Mouse (Mus musculus): ENCODE data around the gene Chst12. TPM values are rescaled to one million over a fixed set of nuclear protein-coding genes. Genes with fewer than 3 reads are reported as not detected.
"Not testable (repeated sequence)": the region's sequence is repeated elsewhere in the genome, so short reads cannot be mapped to it uniquely, and the experiment has no call there.

Gene Chst12
- polyA plus RNA-seq (2016; fragmentation: Nextera tagmentation; extraction: Ambion mirVana), result 14.0 and 15.1 TPM in 2 replicates

DNA sequence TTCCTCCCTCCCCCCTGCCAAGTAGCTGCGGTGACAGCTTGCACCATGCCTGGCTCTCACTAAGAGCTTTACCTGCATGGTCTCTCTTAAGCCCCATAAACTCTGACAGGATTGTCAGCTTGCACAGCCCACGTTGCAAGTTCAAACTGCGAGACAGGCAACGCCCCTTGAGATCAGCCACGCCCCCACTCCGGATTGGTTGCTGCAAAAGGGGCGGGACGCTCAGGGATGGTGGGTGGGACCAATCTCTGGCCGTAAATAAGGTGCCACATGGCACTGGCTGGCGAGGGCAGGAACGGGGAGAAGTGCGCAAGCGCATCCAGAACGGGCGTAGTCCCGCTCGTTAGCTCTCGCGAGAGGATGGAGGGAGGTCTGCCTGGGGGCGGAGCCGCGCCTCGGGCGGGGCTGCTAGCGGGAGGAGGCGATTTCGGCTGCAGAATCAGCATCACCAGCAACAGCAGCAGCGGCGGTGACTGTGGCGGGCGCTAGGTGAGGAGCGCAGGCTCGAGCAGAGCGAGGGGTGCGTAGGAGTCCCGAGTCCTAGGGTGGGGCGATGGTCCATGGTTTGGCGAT lies at the start of gene Chst12:
Gene Chst12, plus strand, starts transcription at position 343 of the 573 bp plus-strand sequence.
- peak; percentile 100 for DNase-seq (ENCODE audit: extremely low spot score, low spot score)
- Histone ChIP-seq H3K36me3 (replicated peaks) (no peaks in the 10 kb centered on the region), H3K9me3 (no peaks in the 10 kb centered on the region), H3K27me3 (ENCODE audit: poor library complexity, severe bottlenecking) (peaks cover 14% of the 10 kb centered on the region), H3K4me3 (peak within 1 kb of the TSS; percentile 71), H3K4me1 (peaks cover 77% of the 10 kb centered on the region), H3K27ac (peak within 1 kb of the TSS; percentile 89)
- under 1% methylated on average over 38 of the region's 38 CpGs for WGBS

DNA sequence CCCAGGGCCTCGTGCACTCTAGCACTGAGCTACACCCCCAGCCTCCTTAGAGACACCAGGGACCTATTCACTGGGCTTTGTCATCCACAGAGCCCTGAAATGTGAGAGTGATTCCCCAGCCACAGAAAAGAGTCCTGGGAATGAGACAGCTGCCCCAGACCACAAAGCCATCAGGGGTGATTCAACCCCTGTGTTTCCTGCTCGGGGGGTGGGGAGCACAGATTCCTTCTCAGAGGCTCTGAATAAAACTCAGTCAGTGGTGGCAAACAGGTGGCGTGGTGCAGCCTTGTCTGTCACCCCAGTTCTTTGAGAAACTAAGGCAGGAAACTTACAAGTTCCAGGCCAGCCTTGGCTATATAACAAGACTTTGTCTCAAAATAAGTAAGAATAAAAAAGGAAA lies 43.9 kb upstream of the Chst12 start:
- H3K36me3 ChIP-seq (replicated peaks), result peaks cover 4% of the 10 kb centered on the region; the same call in 1 of the 2 replicates
- no peaks in the 10 kb centered on the region for H3K27me3 ChIP-seq (ENCODE audit: poor library complexity, severe bottlenecking)
- no peak overlapping the region for H3K27ac ChIP-seq
- no peak overlapping the region for H3K4me3 ChIP-seq
- H3K4me1 ChIP-seq, result peaks cover 4% of the 10 kb centered on the region; the same call in 1 of the 2 replicates
- no peak for DNase-seq (ENCODE audit: extremely low spot score, low spot score)
- H3K9me3 ChIP-seq, result peaks cover 21% of the 10 kb centered on the region
- 85% methylated on average over 3 of the region's 3 CpGs for WGBS

DNA sequence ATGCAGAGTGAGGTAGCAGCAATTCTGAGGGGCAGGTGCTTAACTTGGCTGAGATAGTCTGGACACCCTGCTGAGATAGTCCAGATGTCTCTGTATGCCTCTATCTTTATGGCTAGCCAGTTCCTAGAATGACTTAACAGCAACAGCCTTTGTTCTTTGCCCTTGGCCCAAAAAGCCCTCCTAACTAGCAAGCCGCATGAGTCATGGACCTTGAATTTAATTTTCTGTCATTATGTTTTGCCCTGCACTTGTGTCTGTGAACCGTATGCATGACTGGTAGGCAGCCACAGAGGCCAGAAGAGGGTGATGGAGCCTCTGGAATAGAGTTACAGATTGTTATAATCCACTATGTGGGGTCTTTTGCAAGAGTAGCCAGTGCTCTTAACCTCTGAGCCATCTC lies 42.2 kb upstream of the Chst12 start:
- not testable (repeated sequence) for DNase-seq (ENCODE audit: extremely low spot score, low spot score); H3K36me3 ChIP-seq (replicated peaks); H3K4me3 ChIP-seq; H3K4me1 ChIP-seq; H3K27ac ChIP-seq; H3K27me3 ChIP-seq (ENCODE audit: poor library complexity, severe bottlenecking)
- H3K9me3 ChIP-seq, result peaks cover 21% of the 10 kb centered on the region
- WGBS, result 86% methylated on average over 2 of the region's 2 CpGs

DNA sequence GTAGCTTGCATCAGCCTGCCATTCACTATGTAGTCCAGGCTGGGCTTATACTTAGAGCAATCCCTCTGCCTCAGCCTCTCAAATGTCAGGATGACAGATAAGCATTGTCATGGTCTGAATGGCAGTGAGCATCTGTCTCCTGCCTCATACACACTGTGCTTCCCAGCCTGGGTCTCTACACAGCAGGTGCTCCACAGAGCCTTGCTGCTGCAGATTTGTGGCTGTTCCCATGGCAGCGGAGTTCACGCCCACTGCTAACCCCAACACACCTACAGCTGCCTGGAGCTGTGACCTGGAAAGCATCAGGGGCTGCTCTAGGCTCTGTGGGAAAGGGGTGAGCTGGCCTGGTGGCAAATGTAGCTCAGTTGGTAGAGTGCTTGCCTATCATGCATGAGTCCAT lies 40.4 kb upstream of the Chst12 start:
- WGBS, result 77% methylated on average over 2 of the region's 2 CpGs

DNA sequence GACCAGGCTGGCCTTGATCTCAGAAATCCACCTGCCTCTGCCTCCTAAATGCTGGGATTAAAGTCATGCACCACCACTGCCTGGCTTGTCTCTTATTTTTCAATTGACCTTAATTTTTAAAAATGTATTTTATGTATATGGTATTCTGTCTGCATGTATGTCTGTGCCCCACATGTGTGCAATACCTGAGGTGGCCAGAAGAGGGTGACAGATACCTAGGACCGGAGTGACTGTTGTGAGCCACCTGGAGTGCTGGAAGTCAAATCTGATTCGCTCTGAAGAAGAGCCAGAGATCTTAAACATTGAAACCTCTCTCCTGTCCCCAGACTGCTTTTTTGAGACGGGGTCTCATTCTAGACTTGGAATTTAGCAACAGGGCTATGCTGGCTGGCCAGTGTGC lies 33.0 kb upstream of the Chst12 start:
- WGBS, result 88% methylated on average over 3 of the region's 3 CpGs
- no peaks in the 10 kb centered on the region; the same call in 1 of the 2 replicates for H3K9me3 ChIP-seq
- H3K27me3 ChIP-seq (ENCODE audit: poor library complexity, severe bottlenecking), result no peaks in the 10 kb centered on the region
- H3K4me3 ChIP-seq, result no peak overlapping the region
- no peak for DNase-seq (ENCODE audit: extremely low spot score, low spot score)
- H3K36me3 ChIP-seq (replicated peaks), result no peaks in the 10 kb centered on the region
- H3K27ac ChIP-seq, result no peak overlapping the region
- no peaks in the 10 kb centered on the region for H3K4me1 ChIP-seq

More for the DNA sequence above, 40.4 kb upstream of the Chst12 start:
- Histone ChIP-seq H3K27ac (no peak overlapping the region), H3K36me3 (replicated peaks) (peaks cover 4% of the 10 kb centered on the region; the same call in 1 of the 2 replicates), H3K4me3 (no peak overlapping the region), H3K27me3 (ENCODE audit: poor library complexity, severe bottlenecking) (no peaks in the 10 kb centered on the region), H3K4me1 (peaks cover 4% of the 10 kb centered on the region; the same call in 1 of the 2 replicates), H3K9me3 (peaks cover 21% of the 10 kb centered on the region)
- DNase-seq (ENCODE audit: extremely low spot score, low spot score), result no peak

DNA sequence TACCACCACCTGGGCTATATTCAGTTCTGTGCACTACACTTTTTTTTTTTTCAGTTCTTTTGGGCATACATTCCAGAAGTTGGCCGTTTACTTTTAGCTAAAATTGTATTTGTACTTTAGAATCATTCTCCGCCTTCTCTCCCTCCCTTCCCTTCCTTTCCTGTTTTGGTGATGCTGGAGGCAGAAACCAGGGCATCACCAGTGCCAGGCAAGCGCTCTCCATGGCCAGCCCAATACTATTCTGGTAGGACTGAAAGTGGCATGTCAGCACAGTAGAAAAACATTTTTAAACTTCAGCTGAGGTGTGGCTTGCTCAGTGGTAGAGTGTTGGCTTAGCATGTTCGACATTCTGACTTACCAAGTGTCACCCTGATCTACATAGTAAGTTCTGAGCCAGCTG lies 23.9 kb upstream of the Chst12 start:
- Histone ChIP-seq H3K36me3 (replicated peaks) (no peaks in the 10 kb centered on the region), H3K27me3 (ENCODE audit: poor library complexity, severe bottlenecking) (no peaks in the 10 kb centered on the region), H3K4me1 (no peaks in the 10 kb centered on the region), H3K4me3 (no peak overlapping the region), H3K9me3 (no peaks in the 10 kb centered on the region), H3K27ac (no peak overlapping the region)
- 84% methylated on average over 4 of the region's 4 CpGs for WGBS
- DNase-seq (ENCODE audit: extremely low spot score, low spot score), result no peak

DNA sequence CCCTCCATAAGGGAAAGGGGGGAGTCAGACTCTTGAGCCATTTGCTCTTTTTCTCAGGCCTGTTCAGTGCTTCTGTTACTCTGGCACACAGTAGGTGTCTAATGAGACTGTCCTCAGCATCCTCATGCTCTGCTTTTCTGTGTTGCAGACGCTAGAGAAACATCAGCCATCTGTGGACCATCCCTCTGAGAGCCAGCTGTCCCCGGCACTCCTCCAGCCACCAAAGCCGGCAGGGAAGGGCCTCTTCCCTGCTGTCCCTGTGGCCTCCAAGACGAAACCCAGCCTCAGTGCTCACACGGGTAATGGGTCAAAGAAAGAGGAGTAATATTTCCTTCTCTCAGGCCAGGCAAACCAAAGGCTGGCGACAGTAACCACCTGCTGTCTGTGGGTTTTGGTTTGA lies 14.2 kb upstream of the Chst12 start:
- Histone ChIP-seq H3K4me1 (peaks cover 9% of the 10 kb centered on the region), H3K27me3 (ENCODE audit: poor library complexity, severe bottlenecking) (peaks cover 8% of the 10 kb centered on the region; the same call in 1 of the 2 replicates), H3K9me3 (no peaks in the 10 kb centered on the region), H3K36me3 (replicated peaks) (no peaks in the 10 kb centered on the region), H3K4me3 (no peak overlapping the region), H3K27ac (no peak overlapping the region)
- WGBS, result 70% methylated on average over 6 of the region's 6 CpGs
- no peak for DNase-seq (ENCODE audit: extremely low spot score, low spot score)

DNA sequence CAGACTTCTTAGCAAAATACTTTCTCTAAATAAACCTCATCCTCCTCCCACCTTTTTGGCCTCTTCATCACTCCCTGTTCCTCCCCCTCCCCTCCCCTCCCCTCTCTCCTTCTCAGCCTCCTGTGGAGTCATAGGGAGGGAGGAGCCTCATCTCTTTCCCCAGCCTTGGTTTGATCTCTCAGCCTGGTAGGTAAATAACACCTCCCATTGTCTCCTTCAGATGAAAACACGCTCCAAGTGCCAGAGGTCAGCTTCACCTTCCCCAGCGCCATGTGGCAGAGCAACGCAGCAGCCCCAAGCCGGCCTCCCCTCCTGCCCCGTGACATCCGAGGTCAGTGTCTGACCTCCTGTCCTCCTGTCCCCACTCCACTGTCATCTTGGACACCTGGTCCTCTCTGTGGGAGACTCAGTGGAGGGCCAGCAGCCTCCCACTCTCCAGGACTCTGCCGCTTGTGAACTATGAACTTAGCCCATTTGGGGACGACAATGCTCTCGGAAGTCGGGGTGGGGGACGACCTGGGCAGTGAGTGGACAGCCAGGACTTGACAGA lies 12.6 kb upstream of the Chst12 start:
- H3K36me3 ChIP-seq (replicated peaks), result no peaks in the 10 kb centered on the region
- no peak overlapping the region for H3K27ac ChIP-seq
- no peaks in the 10 kb centered on the region for H3K9me3 ChIP-seq
- H3K4me1 ChIP-seq, result peaks cover 9% of the 10 kb centered on the region
- peaks cover 1% of the 10 kb centered on the region; the same call in 1 of the 2 replicates for H3K27me3 ChIP-seq (ENCODE audit: poor library complexity, severe bottlenecking)
- no peak for DNase-seq (ENCODE audit: extremely low spot score, low spot score)
- WGBS, result 38% methylated on average over 10 of the region's 11 CpGs
- H3K4me3 ChIP-seq, result no peak overlapping the region

DNA sequence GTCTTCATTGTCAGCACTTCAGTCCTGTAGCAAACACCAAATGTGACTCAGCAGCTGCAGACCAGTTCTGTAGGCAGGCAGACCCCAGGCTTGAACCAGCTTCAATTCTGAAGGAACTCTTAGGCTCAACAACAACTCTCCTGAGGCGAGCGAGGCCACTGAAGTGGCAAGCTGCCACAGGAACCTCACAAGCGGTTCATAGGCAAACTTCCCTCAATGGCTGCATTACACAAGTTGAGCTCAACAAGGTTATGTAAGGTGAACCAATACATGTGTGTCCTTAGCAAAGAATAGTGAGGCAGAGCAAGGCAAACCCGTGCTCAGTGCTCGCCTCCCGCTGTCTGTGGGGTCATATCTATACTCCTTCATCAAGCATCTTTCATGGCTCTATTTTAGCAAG lies 7.2 kb upstream of the Chst12 start:
- Histone ChIP-seq H3K4me3 (no peak overlapping the region), H3K9me3 (no peaks in the 10 kb centered on the region), H3K27ac (no peak overlapping the region), H3K4me1 (peaks cover 17% of the 10 kb centered on the region), H3K27me3 (ENCODE audit: poor library complexity, severe bottlenecking) (peaks cover 2% of the 10 kb centered on the region; the same call in 1 of the 2 replicates), H3K36me3 (replicated peaks) (no peaks in the 10 kb centered on the region)
- 88% methylated on average over 6 of the region's 6 CpGs for WGBS
- DNase-seq (ENCODE audit: extremely low spot score, low spot score), result no peak

DNA sequence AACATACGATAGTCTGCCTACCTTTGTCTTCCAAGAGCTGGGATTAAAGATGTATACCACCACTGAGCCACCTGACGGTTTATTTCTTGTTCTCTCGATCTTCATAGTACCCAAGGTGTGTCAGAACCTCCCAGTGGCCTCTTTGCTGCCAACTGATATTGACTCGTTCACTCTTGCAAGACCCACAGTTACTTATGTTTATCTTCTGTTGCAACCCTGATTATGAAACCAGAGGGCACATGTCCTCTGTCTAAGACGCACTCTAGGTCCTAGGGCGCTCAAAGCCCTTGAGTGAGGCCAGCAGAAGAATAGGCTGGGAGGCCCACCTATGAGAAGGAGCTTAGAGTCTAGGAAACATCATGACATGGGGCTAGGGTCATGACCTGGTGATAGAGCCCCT lies 4.6 kb upstream of the Chst12 start:
- DNase-seq (ENCODE audit: extremely low spot score, low spot score), result no peak
- Histone ChIP-seq H3K4me1 (peaks cover 32% of the 10 kb centered on the region), H3K9me3 (no peaks in the 10 kb centered on the region), H3K36me3 (replicated peaks) (no peaks in the 10 kb centered on the region), H3K4me3 (no peak overlapping the region), H3K27me3 (ENCODE audit: poor library complexity, severe bottlenecking) (peaks cover 14% of the 10 kb centered on the region), H3K27ac (no peak overlapping the region)
- WGBS, result 90% methylated on average over 6 of the region's 6 CpGs

DNA sequence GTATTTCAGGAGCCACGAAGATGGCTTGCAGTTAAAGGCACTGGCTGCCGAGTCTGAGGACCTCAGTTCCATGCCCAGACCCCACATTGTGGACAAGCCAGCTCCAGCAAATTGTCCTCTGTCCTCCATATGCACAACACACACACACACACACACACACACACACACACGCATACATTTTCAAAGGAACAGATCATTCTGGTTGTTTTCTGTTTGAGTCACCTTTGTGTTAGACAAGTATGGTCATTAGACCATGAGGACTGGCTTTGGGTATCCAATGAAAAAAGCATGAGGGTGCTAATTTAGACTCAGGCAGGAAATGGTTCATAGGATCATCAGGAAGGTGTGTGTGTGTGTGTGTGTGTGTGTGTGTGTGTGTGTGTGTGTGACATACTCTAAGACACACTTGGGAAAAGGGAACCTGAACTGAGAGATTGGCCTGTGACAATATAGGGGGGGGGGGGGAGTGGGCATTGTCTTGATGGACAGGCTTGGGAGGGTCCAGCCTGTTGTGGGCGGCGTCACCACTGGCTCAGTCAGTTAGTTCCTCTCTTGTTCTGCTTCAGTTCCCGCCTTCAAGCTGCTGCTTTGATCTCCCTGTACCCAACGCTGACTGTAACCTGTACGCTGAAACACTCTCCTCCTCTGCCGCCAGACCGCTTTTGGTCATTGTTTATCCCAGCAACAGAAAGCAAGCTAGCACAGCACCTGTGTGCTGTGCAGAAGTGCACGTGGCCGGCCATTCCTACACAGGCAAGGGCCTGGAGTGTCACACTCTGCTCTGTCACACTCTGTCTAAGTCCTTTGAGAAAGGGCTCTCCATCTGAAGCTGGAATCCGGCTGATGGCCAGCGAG lies 3.1 kb upstream of the Chst12 start:
- WGBS, result 16% methylated on average over 14 of the region's 14 CpGs
- peaks cover 14% of the 10 kb centered on the region for H3K27me3 ChIP-seq (ENCODE audit: poor library complexity, severe bottlenecking)
- peak overlapping the region; percentile 41 for H3K4me3 ChIP-seq
- no peaks in the 10 kb centered on the region for H3K9me3 ChIP-seq
- peaks cover 47% of the 10 kb centered on the region for H3K4me1 ChIP-seq
- DNase-seq (ENCODE audit: extremely low spot score, low spot score), result peak; percentile 41
- H3K36me3 ChIP-seq (replicated peaks), result no peaks in the 10 kb centered on the region
- peak overlapping the region; percentile 77 for H3K27ac ChIP-seq

DNA sequence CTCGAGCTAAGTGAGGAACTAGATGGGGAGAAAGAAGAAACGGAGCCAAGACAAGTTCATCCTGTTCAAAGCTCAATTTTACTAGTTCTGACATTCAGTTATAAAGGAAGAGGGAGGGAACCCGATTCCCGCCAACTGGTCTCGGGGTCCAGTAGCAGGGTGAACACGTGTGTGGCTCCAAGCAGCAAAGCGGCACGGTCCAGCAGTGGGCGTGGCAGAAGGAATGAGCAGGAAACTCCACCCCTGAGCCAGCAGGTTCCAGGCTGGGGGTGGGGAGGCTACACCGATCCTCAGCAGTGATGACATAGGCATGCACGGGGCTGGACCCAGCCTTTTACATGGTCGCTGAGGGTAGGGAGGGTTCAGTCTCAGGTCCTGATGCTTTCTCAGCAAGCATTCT lies 2.4 kb upstream of the Chst12 start:
- DNase-seq (ENCODE audit: extremely low spot score, low spot score), result peak; percentile 55
- Histone ChIP-seq H3K4me1 (peaks cover 54% of the 10 kb centered on the region), H3K27me3 (ENCODE audit: poor library complexity, severe bottlenecking) (peaks cover 14% of the 10 kb centered on the region), H3K27ac (peak overlapping the region; percentile 77), H3K4me3 (peak overlapping the region; percentile 41)
- WGBS, result under 1% methylated on average over 12 of the region's 12 CpGs
- not testable (repeated sequence) for H3K36me3 ChIP-seq (replicated peaks); H3K9me3 ChIP-seq

Data from forebrain, embryonic 10.5 days (tissue).